Mouse (Mus musculus): Measurements from ENCODE around the gene Sprr1b.

GRCm38 (mm10) chr3:92467424-92467823 lies 28.8 kb upstream of the Sprr1b start:
- TF ChIP-seq MAFK (IDR thresholded peaks at IDR 0.05; ENCODE audit: insufficient read depth, low read depth, low read length) (no peak), ZNF384 (IDR thresholded peaks at IDR 0.05; ENCODE audit: low read depth, low read length) (no peak)

Data from ES-E14 (cell line).